Mouse (Mus musculus): ENCODE measurements around the gene Gm17467.
"Not testable (repeated sequence)": the region's sequence is repeated elsewhere in the genome, so short reads cannot be mapped to it uniquely, and the experiment has no call there.

Gm17467 gene

GRCm38 (mm10) chrX:123704691-123705090 lies at the start of gene Gm17467:
Gm17467 (minus strand) TSS chrX:123704791.
- not testable (repeated sequence) for DNase-seq
